ENCODE assay signal across 17 mouse cellular contexts in genomic region chr13:38509681-38510341, GRCm38 (mm10). TPM values are rescaled to one million over a fixed set of nuclear protein-coding genes. Genes with fewer than 3 reads are reported as not detected.
A peak's percentile ranks its signal among the peaks of the same experiment; 100 is the strongest.
DNase-seq lines count a peak whose midpoint lies in the region; ATAC-seq lines count a peak whose summit lies in the region.
"Had no signal": no experiment of that assay in that cellular context is flagged by ENCODE, and none has a peak within 500 bp of the region (broad histone marks: within the 10 kb centered on the region; RNA-seq: fewer than 3 reads in every experiment).

No protein-coding gene starts in this region.

- no peaks in the 10 kb centered on the region for H3K4me1 ChIP-seq in midbrain, embryonic 14.5 days (ENCODE audit: control insufficient read depth, insufficient read depth, low read length)
- no peaks in the 10 kb centered on the region for H3K4me1 ChIP-seq in midbrain, embryonic 13.5 days (replicated peaks)
- H3K4me1 ChIP-seq: intestine, embryonic 15.5 days; limb, embryonic 13.5 days had no signal

- DNase-seq in cerebellum, postnatal 14 days: peak; percentile 64 to 65
- DNase-seq in cerebellum, adult 11-12 months: no peak
- DNase-seq in heart, adult 8-10 months (ENCODE audit: low spot score): peak; percentile 47
- DNase-seq in heart, postnatal 25 days (ENCODE audit: low spot score): no peak
- DNase-seq in midbrain, embryonic 14.5 days: no peak
- DNase-seq in kidney, postnatal 14 days: peak; percentile 39
- no peak for DNase-seq in lung, postnatal 25 days (ENCODE audit: low spot score)
- DNase-seq: cerebellum, adult 9-10 months; gastrocnemius, adult 2 months; right cerebral cortex, adult 18-20 months; thymus, adult 2 months had no signal

- 92% methylated on average over 8 of the region's 8 CpGs for WGBS in midbrain, embryonic 14.5 days
- 93% methylated on average over 8 of the region's 8 CpGs for WGBS in midbrain, embryonic 13.5 days

- no peak for ATAC-seq in midbrain, embryonic 14.5 days (ENCODE audit: low FRiP score, low TSS enrichment)
- ATAC-seq in midbrain, embryonic 13.5 days: no peak
- ATAC-seq: intestine, embryonic 15.5 days; midbrain, embryonic 16.5 days had no signal

- H3K36me3 ChIP-seq in midbrain, embryonic 14.5 days (ENCODE audit: control insufficient read depth, insufficient read depth, low read length): peaks cover 43% of the 10 kb centered on the region
- H3K36me3 ChIP-seq in midbrain, embryonic 13.5 days: peaks cover 61% of the 10 kb centered on the region

- H3K4me2 ChIP-seq in midbrain, embryonic 14.5 days (ENCODE audit: low read length): no peak overlapping the region
- H3K4me2 ChIP-seq in midbrain, embryonic 13.5 days (replicated peaks): no peak overlapping the region
- H3K4me2 ChIP-seq: intestine, embryonic 15.5 days; limb, embryonic 13.5 days had no signal

- no peaks in the 10 kb centered on the region for H3K9me3 ChIP-seq in midbrain, embryonic 14.5 days (ENCODE audit: control insufficient read depth, low read length)
- H3K9me3 ChIP-seq in midbrain, embryonic 13.5 days: no peaks in the 10 kb centered on the region
- H3K9me3 ChIP-seq: intestine, embryonic 15.5 days; limb, embryonic 13.5 days had no signal

- 0 out of 2 replicates have a peak overlapping the region, but pooled peaks have one; percentile 20 for H3K27ac ChIP-seq in midbrain, embryonic 14.5 days (replicated peaks; ENCODE audit: low read depth, low read length)
- no peak overlapping the region for H3K27ac ChIP-seq in midbrain, embryonic 13.5 days
- H3K27ac ChIP-seq: gastrocnemius, adult 2 months; intestine, embryonic 15.5 days; limb, embryonic 13.5 days; liver, embryonic 14.5 days had no signal

- H3K9ac ChIP-seq in midbrain, embryonic 14.5 days (replicated peaks; ENCODE audit: low read length): no peak overlapping the region
- H3K9ac ChIP-seq in midbrain, embryonic 13.5 days (replicated peaks): no peak overlapping the region
- H3K9ac ChIP-seq: intestine, embryonic 15.5 days; limb, embryonic 13.5 days; liver, embryonic 14.5 days had no signal

- no peaks in the 10 kb centered on the region for H3K27me3 ChIP-seq in midbrain, embryonic 14.5 days (ENCODE audit: control insufficient read depth, insufficient read depth, low read length)
- no peaks in the 10 kb centered on the region for H3K27me3 ChIP-seq in midbrain, embryonic 13.5 days
- H3K27me3 ChIP-seq: CH12.LX; intestine, embryonic 15.5 days; limb, embryonic 13.5 days had no signal

- intact Hi-C loops in heart, postnatal 25 days (cut with DNase I): loop anchor here (5.0 kb wide), 1 partner anchor 72 kb away; no protein-coding TSS in a partner anchor

- H3K4me3 ChIP-seq in midbrain, embryonic 14.5 days (replicated peaks; ENCODE audit: low read depth, low read length): no peak overlapping the region
- no peak overlapping the region for H3K4me3 ChIP-seq in midbrain, embryonic 13.5 days (replicated peaks)
- H3K4me3 ChIP-seq: gastrocnemius, adult 2 months; intestine, embryonic 15.5 days; limb, embryonic 13.5 days had no signal

RNA-seq across cellular contexts. Expression of gene Txndc5, which starts 18.8 kb away (rescaled TPM):
- 10 to 100 TPM; 31.4 to 37.3 (median 34.8) TPM for total RNA-seq in heart, adult 8-10 months (2022)
- total RNA-seq in heart, postnatal 25 days (2021): 10 to 100 TPM; 32.3 to 37.4 TPM
- 56.4 and 81.9 TPM in 2 replicates for polyA plus RNA-seq in midbrain, embryonic 14.5 days (2014; fragmentation: Nextera tagmentation; extraction: Ambion mirVana)
- 64.8 and 71.8 TPM in 2 replicates for polyA plus RNA-seq in midbrain, embryonic 13.5 days (2015; fragmentation: Nextera tagmentation; extraction: Ambion mirVana)

Comparison
In these comparisons a context has a peak if more than half of its experiments do, and no peak if none do; other contexts are left out.
1. DNase-seq: peak in cerebellum, postnatal 14 days (2 of 2), heart, adult 8-10 months (single experiment) and kidney, postnatal 14 days (single experiment); none in cerebellum, adult 11-12 months (single experiment), heart, postnatal 25 days (single experiment), midbrain, embryonic 14.5 days (single experiment) and lung, postnatal 25 days (single experiment).